Mouse (Mus musculus): ENCODE measurements at regions not wholly inside any gene's neighbourhood (a gene's known extent, or its start where the extent isn't known, plus 50 kb on each side); places are given as distances from the start of the nearest gene placed in this dataset.

GRCm38 (mm10) chr5:52982741-52983140 lies 55.1 kb upstream of the Slc34a2 start:
- TF ChIP-seq POLR2A (IDR thresholded peaks at IDR 0.05; ENCODE audit: extremely low read depth, insufficient read depth, low read length): no peak
- no peak for TF ChIP-seq CTCF (IDR thresholded peaks at IDR 0.05; ENCODE audit: low read depth, low read length)
